Mouse (Mus musculus): ENCODE results near the gene Hoxa9. TPM values are rescaled to one million over a fixed set of nuclear protein-coding genes. Genes with fewer than 3 reads are reported as not detected.
A peak's percentile ranks its signal among the peaks of the same experiment; 100 is the strongest.

Gene Hoxa9
- polyA plus RNA-seq, 1 experiment from 2014 or later: 58.3 TPM

DNA sequence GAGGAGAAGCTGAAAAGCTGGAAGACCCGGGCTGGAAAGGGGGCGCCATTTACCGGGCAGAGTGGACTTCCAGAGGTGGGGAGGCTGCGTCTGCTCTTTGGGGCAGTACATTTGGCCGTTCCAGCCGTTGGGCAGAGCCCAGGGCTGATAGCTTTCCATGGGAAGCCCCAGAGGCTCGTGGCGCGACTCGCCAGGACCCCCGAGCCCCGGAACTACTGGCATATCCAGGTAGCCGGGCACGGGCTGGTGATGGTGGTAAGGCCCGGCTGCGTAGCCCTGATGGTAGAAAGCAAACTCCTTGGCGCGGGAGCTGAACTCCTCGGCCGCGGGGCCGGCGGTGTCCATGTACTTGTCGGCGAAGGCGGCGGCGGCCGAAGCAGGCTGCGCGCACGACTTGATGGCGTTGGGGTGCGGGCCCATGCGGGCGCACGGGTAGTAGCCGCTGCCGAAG, 28.9 kb upstream of the Hoxa9 start:
- H3K4me2 ChIP-seq (replicated peaks): peak overlapping the region; percentile 69
- ATAC-seq (ENCODE audit: low FRiP score, low read depth): no peak; the same call in 1 of the 2 replicates
- peak overlapping the region; percentile 97 for H3K27ac ChIP-seq
- H3K4me1 ChIP-seq: peaks cover 20% of the 10 kb centered on the region
- H3K4me3 ChIP-seq: peak overlapping the region; percentile 95
- peaks cover 19% of the 10 kb centered on the region; the same call in 1 of the 2 replicates for H3K27me3 ChIP-seq
- no peaks in the 10 kb centered on the region for H3K36me3 ChIP-seq
- no peaks in the 10 kb centered on the region for H3K9me3 ChIP-seq
- WGBS: under 1% methylated on average over 30 of the region's 39 CpGs
- H3K9ac ChIP-seq: peak overlapping the region; percentile 100

DNA sequence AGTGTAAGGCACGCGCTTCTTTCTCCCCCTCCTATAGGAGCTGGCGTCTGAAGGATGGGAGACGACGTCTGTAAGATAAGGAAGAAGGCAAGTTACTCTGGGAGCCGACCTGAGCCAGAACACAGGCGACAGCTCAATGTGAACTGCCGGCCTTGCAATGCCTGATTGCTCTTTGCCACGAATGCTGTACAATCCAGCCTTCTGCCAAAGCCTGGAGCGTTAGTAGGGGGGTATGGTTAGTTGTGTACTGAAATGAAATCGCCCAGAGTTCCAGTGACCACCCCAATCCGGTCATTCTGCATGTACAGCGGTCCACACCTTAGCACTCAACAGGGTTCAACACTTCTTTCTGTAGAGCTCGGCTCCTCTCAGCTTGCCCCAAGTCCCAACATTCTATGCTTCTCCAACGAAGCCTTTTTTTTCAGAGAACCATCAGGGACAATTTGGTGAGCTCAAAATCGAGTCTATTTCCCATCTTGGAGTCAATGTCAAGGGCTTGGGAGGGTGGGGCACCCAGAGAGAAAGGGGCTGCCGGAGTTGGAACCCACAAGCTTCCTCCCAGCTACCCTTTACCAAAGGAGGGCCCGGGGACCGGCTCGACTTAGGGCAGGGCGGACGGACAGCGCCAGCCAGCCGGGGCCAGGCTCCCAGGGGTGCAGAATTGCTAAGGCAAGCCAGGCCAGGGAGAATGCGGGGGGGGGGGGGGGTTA, 28.3 kb upstream of the Hoxa9 start:
- Histone ChIP-seq H3K4me1 (peaks cover 18% of the 10 kb centered on the region), H3K27ac (peak overlapping the region; percentile 97), H3K36me3 (no peaks in the 10 kb centered on the region), H3K4me3 (peak overlapping the region; percentile 95), H3K9ac (peak overlapping the region; percentile 100), H3K4me2 (replicated peaks) (peak overlapping the region; percentile 69), H3K27me3 (peaks cover 15% of the 10 kb centered on the region; the same call in 1 of the 2 replicates), H3K9me3 (no peaks in the 10 kb centered on the region)
- 1% methylated on average over 25 of the region's 25 CpGs for whole genome bisulfite sequencing
- no peak for ATAC-seq (ENCODE audit: low FRiP score, low read depth)

DNA sequence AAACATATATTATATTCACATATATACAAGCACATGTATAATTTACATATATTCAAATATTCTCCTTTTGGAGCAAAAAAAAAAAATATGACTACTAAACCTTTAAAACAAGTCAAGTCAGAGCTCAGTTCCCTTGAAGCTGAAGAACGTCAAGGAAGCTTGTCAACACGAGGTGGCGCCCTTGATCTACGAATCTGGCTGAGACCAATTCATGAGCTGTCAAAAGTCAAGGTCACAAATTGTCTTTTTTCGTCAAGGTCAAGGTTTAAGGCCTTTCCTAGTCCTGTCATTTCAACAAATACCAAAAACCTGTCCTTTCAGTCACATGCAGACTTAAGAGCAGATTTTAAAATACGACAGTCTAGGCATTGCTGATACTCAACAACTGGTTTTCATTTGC, 26.1 kb upstream of the Hoxa9 start:
- Histone ChIP-seq H3K9ac (peak overlapping the region; percentile 69), H3K4me3 (peak overlapping the region; percentile 95), H3K36me3 (peaks cover 7% of the 10 kb centered on the region; the same call in 1 of the 2 replicates), H3K27ac (no peak overlapping the region), H3K4me2 (replicated peaks) (peak overlapping the region; percentile 75), H3K27me3 (peaks cover 10% of the 10 kb centered on the region), H3K9me3 (no peaks in the 10 kb centered on the region), H3K4me1 (peaks cover 15% of the 10 kb centered on the region)
- WGBS: 1% methylated on average over 6 of the region's 6 CpGs
- no peak for ATAC-seq (ENCODE audit: low FRiP score, low read depth)

DNA sequence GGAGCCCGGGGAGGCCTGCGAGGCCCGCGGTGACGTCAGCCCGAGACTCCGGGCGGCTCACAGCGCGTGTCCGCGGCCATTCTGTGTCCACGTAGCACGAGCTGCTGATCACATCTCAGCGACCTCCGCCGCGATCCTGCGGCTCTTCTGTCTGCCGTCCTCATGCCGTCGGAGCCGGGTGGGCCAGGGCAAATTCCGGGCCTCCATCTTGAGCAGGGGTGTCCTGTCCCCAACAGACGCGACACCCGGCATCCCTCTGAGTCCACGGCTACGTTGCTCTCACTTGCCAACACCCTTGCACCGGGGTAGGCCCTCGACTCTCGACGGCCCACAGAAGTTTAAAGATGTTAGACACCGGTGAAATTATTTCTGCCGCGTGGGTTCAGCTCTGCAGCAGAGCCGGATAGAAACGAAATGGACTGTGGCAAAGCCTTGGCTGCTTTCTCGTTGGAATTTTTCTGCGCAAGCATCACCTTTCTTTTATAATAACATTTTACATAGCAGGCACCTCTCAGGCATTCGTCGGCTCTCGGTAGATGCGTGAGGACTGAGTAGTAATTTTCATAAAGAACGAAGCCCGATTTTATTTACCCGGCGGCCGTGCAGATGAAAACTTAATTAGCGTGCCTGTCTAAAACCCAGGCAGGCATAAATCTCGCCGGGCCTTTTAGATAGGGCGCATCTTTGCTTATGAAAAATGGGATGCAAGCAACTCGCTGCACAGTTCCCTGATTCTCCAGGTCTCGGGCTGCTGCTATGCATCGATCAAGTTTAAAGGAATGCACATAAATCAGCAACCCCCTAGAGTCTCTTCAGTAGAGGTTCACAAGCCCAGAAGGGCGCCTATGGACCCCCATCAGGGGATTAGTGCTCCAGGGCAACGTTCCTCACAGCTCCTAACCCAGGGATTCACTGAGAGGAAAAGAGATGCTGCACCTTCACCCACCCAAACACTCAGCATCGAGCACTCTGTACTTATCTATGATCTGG, 22.9 kb upstream of the Hoxa9 start:
- H3K9ac ChIP-seq: peak overlapping the region; percentile 87
- 1% methylated on average over 59 of the region's 59 CpGs for WGBS
- peak overlapping the region; percentile 75 for H3K4me2 ChIP-seq (replicated peaks)
- ATAC-seq (ENCODE audit: low FRiP score, low read depth): peak; percentile 16; the same call in 1 of the 2 replicates
- peak overlapping the region; percentile 97 for H3K27ac ChIP-seq
- peaks cover 37% of the 10 kb centered on the region for H3K4me1 ChIP-seq
- peak overlapping the region; percentile 95 for H3K4me3 ChIP-seq
- H3K27me3 ChIP-seq: peaks cover 13% of the 10 kb centered on the region
- H3K36me3 ChIP-seq: peaks cover 18% of the 10 kb centered on the region; the same call in 1 of the 2 replicates
- no peaks in the 10 kb centered on the region for H3K9me3 ChIP-seq

DNA sequence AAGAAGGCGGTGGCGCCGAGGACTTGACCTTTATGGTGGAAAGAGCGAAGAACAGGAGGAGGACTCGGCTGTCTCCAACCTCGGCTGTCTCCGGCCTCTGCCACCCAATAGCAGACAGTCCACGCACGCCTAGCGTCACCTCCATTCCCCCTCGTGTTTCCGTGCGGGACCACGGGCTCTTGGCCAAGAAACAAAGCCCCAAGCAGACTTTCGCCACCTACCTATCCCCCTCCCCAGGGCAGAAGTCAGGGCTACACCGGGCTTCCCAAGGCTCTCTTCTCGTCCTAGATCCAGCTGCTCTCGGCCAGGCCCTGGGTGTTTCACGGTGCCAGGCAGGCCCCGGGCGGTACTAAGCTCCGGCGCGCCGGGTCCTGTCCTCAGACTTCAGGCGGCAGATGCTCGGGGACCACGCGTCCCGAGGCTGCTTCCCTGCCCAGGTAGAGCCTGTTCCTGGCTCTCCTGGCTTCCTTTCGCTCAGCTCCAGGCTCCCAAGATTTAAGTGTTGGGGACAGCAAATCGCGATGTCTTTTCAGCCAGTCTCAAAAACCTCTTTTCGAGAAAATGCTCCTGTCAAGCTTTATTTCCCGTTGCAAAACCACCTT, 22.0 kb upstream of the Hoxa9 start:
- H3K9me3 ChIP-seq: no peaks in the 10 kb centered on the region
- ATAC-seq (ENCODE audit: low FRiP score, low read depth): no peak
- peaks cover 13% of the 10 kb centered on the region for H3K27me3 ChIP-seq
- H3K36me3 ChIP-seq: peaks cover 18% of the 10 kb centered on the region; the same call in 1 of the 2 replicates
- H3K4me3 ChIP-seq: peak overlapping the region; percentile 95
- H3K27ac ChIP-seq: peak overlapping the region; percentile 97
- WGBS: 2% methylated on average over 35 of the region's 35 CpGs
- H3K9ac ChIP-seq: peak overlapping the region; percentile 87
- H3K4me1 ChIP-seq: peaks cover 37% of the 10 kb centered on the region
- H3K4me2 ChIP-seq (replicated peaks): peak overlapping the region; percentile 75

DNA sequence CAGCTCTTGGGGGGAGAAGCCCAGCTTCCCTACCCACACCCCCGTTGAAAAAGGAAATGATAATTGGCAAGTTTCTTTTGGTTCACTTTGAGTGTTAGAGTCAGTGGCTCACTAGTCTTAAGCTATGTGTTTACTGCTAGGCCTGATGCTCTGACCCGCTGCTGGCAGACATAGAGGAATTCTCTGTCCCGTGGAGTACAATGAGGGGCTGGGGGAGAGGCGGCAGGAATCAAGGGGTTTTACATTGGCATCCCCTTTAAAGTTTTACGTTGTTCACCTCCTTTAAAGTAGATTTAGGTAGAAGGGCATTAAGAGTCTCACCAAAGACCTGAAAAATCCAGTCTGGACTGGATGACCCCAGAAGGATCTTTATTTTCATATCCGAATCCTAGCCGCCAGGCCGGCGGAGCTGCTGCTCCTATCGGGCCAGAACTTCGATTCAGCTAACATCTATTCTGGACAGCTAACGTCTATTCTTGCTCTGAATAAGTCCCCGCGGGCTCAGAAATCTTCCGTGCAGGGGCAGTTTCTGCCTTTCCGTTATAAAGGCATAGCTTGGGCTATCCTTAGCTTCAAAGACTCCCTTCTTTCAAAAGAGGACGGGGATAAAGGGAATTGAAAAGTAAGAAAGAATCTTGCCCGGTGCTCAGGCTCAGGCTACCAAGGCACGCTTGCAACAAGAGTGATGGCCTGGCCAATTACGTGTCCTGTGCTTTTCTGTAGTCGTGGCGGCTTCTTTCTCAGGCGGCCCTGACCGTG, 21.3 kb upstream of the Hoxa9 start:
- H3K36me3 ChIP-seq: peaks cover 18% of the 10 kb centered on the region; the same call in 1 of the 2 replicates
- H3K4me2 ChIP-seq (replicated peaks): peak overlapping the region; percentile 75
- peak overlapping the region; percentile 95 for H3K4me3 ChIP-seq
- H3K4me1 ChIP-seq: peaks cover 37% of the 10 kb centered on the region
- peak overlapping the region; percentile 97 for H3K27ac ChIP-seq
- WGBS: 5% methylated on average over 24 of the region's 24 CpGs
- H3K9ac ChIP-seq: peak overlapping the region; percentile 87
- peaks cover 13% of the 10 kb centered on the region for H3K27me3 ChIP-seq
- H3K9me3 ChIP-seq: no peaks in the 10 kb centered on the region
- ATAC-seq (ENCODE audit: low FRiP score, low read depth): no peak

DNA sequence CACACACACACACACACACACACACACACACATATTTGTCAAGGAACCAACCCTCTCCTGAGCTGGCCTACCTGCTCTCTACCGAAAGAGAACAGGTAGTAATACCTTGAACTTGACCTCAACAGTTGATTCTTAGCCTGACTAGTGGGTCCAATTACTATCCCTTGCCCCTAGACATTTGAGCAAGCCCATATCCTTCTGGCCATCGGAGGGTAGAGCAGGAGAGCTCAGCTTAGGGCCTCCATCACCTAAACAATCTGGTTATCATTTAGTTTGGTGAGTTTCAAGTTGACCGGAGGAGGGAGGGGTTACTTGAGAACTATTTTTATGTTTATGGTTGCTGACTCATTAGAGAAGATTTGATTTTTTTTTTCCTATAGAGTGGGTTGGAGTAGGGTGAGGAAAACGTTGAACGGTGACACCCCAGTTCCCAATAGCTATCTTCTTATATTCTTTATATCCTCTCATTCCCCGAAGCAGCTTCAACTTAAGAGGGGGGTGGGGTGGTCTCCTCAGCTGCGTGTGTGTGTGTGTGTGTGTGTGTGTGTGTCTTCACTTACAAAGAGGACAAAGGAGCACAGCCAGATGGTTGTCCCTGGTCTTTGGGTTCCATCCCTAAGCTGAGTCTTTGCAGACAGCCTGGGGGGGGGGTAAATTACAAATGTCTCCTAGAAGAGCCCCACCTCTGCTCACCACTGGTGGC, 20.4 kb upstream of the Hoxa9 start:
- 5% methylated on average over 7 of the region's 7 CpGs for WGBS
- Histone ChIP-seq H3K9ac (peak overlapping the region; percentile 87), H3K4me1 (peaks cover 37% of the 10 kb centered on the region), H3K4me3 (peak overlapping the region; percentile 95), H3K36me3 (peaks cover 18% of the 10 kb centered on the region; the same call in 1 of the 2 replicates), H3K27ac (peak overlapping the region; percentile 97), H3K4me2 (replicated peaks) (peak overlapping the region; percentile 75), H3K27me3 (peaks cover 13% of the 10 kb centered on the region), H3K9me3 (no peaks in the 10 kb centered on the region)
- no peak for ATAC-seq (ENCODE audit: low FRiP score, low read depth)

DNA sequence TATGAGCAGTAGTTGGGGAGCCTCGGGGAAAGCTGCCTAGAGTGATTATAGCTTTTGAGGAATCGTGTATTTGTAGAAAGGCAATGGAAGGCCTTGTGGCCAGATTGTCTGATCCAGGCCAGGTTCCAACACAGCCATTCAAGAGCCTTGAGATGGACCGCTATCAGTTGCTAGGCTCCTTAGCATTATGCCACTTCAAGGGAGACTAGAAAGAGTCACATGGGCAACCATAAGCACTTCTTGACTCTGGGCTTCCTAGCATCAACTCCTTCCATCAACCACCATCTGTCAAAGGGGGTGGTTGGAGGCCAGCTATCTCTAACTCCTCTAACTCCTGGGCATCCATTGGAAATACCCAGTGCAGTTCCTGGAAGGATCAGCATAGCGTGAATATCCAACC, 18.9 kb upstream of the Hoxa9 start:
- ATAC-seq (ENCODE audit: low FRiP score, low read depth): no peak
- Histone ChIP-seq H3K4me1 (peaks cover 37% of the 10 kb centered on the region), H3K4me2 (replicated peaks) (peak overlapping the region; percentile 75), H3K9ac (peak overlapping the region; percentile 100), H3K9me3 (no peaks in the 10 kb centered on the region), H3K4me3 (peak overlapping the region; percentile 95), H3K27me3 (peaks cover 13% of the 10 kb centered on the region), H3K27ac (peak overlapping the region; percentile 97), H3K36me3 (peaks cover 18% of the 10 kb centered on the region; the same call in 1 of the 2 replicates)
- WGBS: 6% methylated on average over 4 of the region's 4 CpGs

DNA sequence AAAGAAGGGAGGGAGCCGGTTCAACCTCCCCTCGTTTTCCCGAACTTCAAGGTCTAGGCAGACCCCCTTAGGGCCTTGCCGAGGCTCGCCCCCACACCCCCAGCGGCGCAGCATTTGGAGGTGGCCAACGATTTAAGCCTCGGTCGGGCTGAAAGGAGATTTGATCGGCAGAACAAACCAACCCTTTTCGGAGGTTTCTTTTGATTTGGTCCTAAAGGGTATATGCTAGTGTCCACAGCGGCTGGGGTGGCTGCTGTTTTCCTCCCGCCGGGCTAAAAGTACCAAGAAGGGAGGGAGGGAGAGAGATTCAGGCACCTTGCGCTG, 18.5 kb upstream of the Hoxa9 start:
- peak overlapping the region; percentile 95 for H3K4me3 ChIP-seq
- peaks cover 13% of the 10 kb centered on the region for H3K27me3 ChIP-seq
- H3K4me1 ChIP-seq: peaks cover 37% of the 10 kb centered on the region
- H3K9me3 ChIP-seq: no peaks in the 10 kb centered on the region
- no peak for ATAC-seq (ENCODE audit: low FRiP score, low read depth)
- H3K9ac ChIP-seq: peak overlapping the region; percentile 100
- H3K4me2 ChIP-seq (replicated peaks): peak overlapping the region; percentile 75
- peak overlapping the region; percentile 97 for H3K27ac ChIP-seq
- peaks cover 18% of the 10 kb centered on the region; the same call in 1 of the 2 replicates for H3K36me3 ChIP-seq
- WGBS: 4% methylated on average over 16 of the region's 16 CpGs

DNA sequence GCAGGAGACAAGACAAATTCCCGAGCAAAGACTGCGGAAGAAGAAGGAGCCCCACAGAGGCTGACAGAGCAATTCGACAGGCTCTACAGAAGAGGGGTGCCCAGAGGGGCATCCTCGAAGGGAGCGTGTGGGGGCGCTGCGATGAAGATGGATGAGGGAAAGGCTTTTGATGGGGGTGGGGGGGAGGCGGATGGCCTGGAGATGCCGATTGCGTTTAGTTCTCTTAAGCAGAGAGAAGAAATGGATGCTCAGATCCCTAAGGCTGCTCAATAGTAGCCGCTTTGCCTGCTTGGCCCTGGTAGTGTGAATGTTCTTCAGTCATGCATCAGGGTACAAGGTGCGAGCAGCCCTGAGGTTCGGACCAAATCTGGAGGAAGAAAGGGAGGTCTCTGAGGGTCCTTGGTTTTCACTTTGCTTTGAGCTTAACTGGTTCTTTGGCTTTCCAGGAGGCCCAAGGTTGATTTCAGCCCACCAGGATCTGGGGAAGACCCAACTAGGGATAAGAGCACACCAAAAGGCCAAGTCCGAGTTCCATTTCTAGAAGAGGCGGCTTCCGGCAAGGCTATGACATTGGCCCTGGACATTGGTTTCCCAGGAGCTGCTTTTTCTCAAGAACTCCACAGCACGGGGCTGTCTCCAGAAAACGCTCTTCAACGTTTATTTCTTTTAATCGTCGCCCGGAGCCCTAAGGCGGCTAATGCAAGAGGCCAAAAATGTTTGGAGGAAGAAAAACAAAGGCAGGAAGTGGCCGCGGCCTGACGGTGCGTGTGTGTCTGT, 17.9 kb upstream of the Hoxa9 start:
- Histone ChIP-seq H3K9me3 (no peaks in the 10 kb centered on the region), H3K4me1 (peaks cover 39% of the 10 kb centered on the region), H3K27ac (peak overlapping the region; percentile 97), H3K4me2 (replicated peaks) (peak overlapping the region; percentile 75), H3K9ac (peak overlapping the region; percentile 100), H3K36me3 (peaks cover 18% of the 10 kb centered on the region; the same call in 1 of the 2 replicates), H3K4me3 (peak overlapping the region; percentile 95), H3K27me3 (peaks cover 13% of the 10 kb centered on the region)
- no peak for ATAC-seq (ENCODE audit: low FRiP score, low read depth)
- 2% methylated on average over 27 of the region's 27 CpGs for WGBS

All from limb, embryonic 13.5 days (tissue).